Mouse (Mus musculus) mature B cell (primary cell): ENCODE results near the gene Onecut3.

Source experiments
- in situ Hi-C: fragments of 300-500 bp; cut with MboI; formaldehyde crosslinking; loops from 2 replicates; pipeline ENCODE4 v1.14.3; 2019

Gene Onecut3

GRCm38 (mm10) chr10:80503599-80504220 lies 9.1 kb downstream of the Onecut3 start:
- in situ Hi-C loops: loop anchor here (10.0 kb wide), 1 partner anchor 129 kb away; no protein-coding TSS in a partner anchor

DNA sequence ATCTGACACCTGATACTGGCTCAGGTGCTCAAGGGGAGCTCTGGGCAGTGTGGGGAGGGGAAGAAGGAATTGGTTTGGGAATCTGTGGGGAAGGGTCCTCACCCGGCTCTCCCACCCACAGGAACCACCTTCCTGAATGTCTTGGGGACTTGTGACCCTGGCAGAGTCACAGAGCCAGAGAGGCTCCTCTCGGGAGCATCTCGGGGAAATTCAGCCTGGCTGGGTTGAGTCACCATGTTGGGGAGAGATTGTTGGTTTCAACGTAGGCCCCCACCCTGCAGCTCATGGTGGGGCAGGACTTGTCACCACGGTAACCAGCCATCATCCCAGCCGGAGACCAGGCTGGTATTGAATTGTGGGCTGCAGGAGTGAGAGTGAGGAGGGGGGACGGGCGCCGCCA lies 10.1 kb downstream of the Onecut3 start:
- in situ Hi-C loops: loop anchor here (5.0 to 10.0 kb wide), 2 partner anchors 57 to 130 kb away; no protein-coding TSS in a partner anchor

GRCm38 (mm10) chr10:80506222-80506621 lies 11.6 kb downstream of the Onecut3 start:
- in situ Hi-C loops: loop anchor here (5.0 to 10.0 kb wide), 2 partner anchors 59 to 131 kb away; no protein-coding TSS in a partner anchor

GRCm38 (mm10) chr10:80509412-80510272 lies 15.0 kb downstream of the Onecut3 start:
- in situ Hi-C loops: loop anchor here (5.0 to 10.0 kb wide), 2 partner anchors 62 to 135 kb away; no protein-coding TSS in a partner anchor

DNA sequence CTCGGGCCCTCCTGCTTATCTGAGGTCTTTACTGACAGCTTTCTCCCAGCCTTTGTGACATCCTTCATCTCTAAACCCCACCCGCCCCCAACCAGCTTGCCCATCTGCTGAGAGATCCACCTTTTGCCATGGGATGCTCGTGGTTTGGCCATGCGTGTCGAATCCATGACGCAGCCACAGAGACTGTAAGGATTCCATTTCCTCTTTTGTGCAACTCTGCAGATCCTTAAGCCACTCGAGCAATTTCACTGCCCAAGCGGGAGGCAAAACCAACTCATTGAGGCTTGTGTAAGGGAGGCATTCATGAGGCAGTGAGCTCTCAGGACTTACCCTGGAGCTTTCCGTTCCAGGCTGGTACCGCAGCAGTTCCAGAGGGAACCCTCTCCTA lies 15.6 kb downstream of the Onecut3 start:
- in situ Hi-C loops: no loop called here

GRCm38 (mm10) chr10:80513739-80514138 lies 19.1 kb downstream of the Onecut3 start:
- in situ Hi-C loops: no loop called here

DNA sequence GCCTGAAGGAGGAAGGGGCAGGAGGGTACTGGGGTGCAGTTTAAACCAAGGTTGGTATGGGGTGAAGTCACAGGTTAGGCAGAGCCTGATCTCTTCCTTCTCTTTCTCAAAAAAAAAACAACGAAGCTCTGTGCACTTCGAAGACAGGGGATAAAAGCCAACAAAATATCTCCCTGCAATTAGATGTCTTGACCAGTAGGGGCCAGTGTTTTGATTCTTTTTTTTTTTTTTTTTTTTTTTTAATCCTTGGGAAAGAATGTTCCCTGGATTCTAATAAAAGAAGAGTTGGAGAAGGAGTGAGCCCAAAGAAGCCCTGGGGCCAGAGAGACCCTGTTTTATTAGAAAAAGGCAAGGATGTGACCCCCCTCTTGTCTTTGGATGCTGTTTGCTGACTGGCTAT lies 24.7 kb downstream of the Onecut3 start:
- in situ Hi-C loops: no loop called here

DNA sequence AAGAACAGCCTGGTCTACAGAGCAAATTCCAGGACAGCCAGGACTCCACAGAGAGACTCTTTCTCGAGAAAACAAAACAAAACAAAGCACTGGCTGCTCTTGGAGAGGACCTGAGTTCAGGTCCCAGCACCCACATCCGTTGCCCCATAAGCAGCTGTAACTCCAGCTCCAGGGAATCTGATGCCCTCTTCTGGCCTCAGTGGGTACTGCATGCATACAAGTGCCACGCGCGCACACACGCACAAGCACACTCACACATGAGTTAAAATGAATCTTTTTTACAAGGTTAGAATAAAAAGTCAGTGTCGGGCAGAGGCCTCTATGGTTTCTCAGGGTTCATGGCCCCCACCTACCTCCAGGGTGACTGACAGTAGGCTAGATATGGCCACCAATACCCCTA lies 28.7 kb downstream of the Onecut3 start:
- in situ Hi-C loops: no loop called here

GRCm38 (mm10) chr10:80526172-80526571 lies 31.5 kb downstream of the Onecut3 start:
- in situ Hi-C loops: no loop called here

GRCm38 (mm10) chr10:80532783-80533182 lies 38.1 kb downstream of the Onecut3 start:
- in situ Hi-C loops: no loop called here

DNA sequence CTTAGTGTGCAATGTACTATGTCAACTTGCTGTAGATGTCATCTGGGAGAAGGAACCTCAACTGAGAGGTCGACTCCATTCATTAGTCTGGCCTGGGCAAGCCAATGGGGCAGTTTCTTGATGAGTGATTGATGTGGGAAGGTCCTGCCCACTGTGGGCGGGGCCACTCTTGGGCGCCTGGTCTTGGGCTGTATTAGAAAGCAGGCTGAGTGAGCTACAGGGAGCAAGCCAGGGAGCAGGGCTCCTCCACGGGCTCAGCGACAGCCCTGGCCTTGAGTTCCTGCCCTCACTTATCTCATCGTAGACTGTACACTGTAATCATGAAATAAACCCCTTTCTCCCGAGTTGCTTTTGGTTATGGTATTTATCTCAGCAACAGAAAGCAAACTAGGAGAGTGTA lies 39.1 kb downstream of the Onecut3 start:
- in situ Hi-C loops: no loop called here

- in situ Hi-C loops: no loop called here
Measured at GRCm38 (mm10) chr10:80535071-80535470, 40.4 kb downstream of the Onecut3 start.

DNA sequence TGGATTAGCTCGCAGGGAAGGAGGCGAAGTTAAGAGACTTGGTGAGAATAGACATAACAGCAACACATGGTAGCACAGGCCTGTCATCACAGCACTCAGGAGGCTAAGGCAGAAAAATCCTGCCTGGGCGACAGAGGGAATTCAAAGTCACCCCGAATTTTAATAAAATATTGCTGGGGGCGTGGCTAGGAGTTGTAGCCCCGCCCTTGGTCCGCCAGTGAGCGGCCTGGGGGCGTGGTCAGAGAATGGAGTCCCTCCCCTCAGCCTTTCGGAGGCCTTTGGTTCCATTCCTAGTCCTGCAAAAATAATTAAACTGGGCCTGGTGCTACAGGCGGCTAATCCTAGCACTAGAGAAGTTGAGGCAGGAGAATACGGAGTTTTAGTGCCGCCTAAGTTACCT lies 41.1 kb downstream of the Onecut3 start:
- in situ Hi-C loops: no loop called here

DNA sequence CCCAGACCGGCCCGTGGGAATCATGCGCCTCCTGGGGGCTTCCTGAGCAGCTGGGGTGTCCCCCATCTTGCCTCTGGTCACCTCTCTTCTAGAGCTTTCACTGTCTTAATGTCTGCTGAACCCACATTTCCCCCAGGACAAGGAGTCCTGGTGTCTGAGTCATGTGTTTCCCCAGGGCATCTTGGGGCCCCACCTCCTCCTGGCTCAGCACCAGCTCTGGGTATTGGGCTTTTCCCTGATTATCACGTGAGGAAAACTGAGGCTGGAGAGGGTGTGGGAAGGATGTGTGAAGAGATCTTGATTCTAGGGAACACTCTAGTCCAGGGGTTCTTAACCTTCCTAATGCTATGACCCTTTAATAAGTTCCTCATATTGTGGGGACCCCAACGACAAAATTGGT lies 43.5 kb downstream of the Onecut3 start:
- in situ Hi-C loops: no loop called here

DNA sequence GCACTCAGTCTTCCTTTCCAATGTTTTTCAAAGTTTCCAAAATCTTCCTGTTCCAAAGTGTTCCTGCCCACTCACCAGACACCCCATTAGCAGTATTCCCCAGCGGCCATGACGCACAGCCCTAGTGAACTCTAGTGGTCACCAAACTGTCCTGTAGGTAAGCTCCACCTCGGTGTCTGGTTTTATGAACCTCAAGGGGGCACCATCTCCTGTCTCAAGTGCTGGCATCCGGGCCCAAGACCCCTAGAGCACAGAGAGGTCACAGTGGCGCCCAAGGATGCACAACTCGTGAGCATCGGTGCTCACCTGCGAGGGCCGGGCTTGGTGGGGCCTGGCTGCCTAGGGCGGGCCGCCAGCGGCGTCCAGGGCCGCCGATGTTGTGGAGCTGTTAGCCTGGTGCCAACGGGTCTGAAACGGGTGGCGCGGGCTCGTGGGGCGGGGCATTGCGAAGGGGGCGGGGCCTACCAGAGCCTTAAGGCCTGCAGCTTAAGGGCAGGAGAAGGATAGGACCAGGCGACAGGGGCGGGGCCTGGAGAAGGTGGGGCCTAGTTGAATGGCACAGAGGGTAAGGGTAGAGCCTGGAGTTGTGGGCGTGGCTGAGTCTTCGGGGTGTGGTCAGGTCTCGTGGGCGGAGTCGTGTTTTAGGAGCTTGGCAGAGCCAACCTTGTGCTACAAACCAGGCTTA lies 44.2 kb downstream of the Onecut3 start, which contains the start of gene Atp8b3:
Gene Atp8b3, minus strand, starts transcription at position 415 of the 685 bp plus-strand sequence.
- in situ Hi-C loops: no loop called here

- in situ Hi-C loops: no loop called here
Measured at GRCm38 (mm10) chr10:80539493-80539892, 44.9 kb downstream of the Onecut3 start.

GRCm38 (mm10) chr10:80543873-80544272 lies 49.2 kb downstream of the Onecut3 start:
- in situ Hi-C loops: no loop called here

- in situ Hi-C loops: no loop called here
Measured at GRCm38 (mm10) chr10:80545590-80545989, 51.0 kb downstream of the Onecut3 start.

GRCm38 (mm10) chr10:80546945-80547344 lies 52.3 kb downstream of the Onecut3 start:
- in situ Hi-C loops: no loop called here

GRCm38 (mm10) chr10:80547539-80547938 lies 52.9 kb downstream of the Onecut3 start:
- in situ Hi-C loops: no loop called here

DNA sequence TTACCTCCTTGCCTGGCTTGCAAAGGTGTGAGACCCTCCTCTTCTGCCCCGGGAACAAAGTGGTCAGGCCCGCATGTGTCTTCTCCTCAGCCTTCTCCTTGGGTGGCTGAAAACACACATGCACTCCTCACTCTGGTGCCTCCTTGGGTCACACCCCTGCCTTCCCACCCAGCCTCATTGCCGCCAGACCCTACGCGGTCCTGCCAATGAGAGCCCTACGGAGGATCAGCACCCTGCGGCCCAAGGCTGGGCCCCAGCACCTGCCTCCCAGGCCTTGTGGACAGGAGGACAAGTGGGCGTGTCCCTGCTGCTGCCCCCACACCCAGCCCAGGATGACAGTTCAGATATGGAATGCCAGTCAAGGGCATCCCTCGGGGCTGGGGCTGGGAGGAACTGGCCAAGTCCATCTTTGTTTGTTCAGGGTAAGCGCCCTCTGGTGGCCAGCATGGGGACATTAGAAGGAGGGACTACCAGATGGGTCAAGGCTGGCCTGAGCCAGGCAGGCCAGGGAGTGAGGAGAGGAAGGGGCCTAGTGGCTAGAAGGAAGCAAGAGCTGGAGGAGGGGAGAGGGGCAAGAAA lies 53.9 kb downstream of the Onecut3 start:
- in situ Hi-C loops: no loop called here

DNA sequence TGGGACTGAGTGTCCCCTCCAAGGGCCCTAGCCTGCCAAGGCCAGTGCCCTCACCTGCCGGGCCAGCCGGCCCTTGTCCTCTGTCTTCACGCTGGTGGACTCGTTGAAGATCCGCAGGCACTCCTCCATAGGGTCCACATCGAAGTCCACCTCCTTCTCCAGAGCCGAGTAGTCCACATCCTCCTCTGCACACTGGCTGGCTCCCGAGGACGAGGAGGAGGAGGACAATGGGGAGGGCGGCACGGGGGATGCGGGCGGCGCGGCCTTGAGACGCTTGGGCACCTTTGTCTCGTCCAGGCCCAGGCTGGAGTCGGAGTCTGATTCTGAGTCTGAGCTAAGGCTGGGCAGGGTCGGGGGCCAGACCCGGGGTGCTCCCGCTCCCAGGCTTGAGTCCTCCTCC lies 54.6 kb downstream of the Onecut3 start:
- in situ Hi-C loops: no loop called here
